Mouse (Mus musculus) left cerebral cortex, adult 11 months (tissue): ENCODE data around the gene Gm11568.
"Not testable (repeated sequence)": the region's sequence is repeated elsewhere in the genome, so short reads cannot be mapped to it uniquely, and the experiment has no call there.

Source experiments
- DNase-seq: peaks from one replicate; pipeline ENCODE4 v3.0.0; 2022; ENCODE audit warnings: low spot score

Gene Gm11568

DNA sequence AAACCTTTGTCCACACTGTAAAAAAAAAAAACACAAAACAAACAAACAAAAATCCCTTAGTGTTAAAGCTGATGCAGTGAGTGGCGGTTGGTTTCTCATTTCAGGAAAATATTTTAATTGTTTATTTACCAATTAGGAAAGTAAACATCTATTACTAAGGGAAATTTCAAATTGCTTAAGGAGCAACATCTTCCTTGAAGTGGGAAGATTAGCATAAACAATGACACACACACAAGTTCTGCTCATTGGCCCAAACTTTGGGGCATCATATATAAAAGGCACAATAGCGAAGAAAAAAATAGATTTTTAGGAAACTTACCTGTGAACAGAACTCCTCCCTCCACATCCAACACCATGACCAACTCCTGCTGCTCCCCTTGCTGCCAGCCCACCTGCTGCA, at the start of gene Gm11568:
TSS of gene Gm11568 (plus strand) at position 301 of the 400 bp plus-strand sequence.
- DNase-seq: no peak

- DNase-seq: not testable (repeated sequence)
Measured at GRCm38 (mm10) chr11:99809792-99810191, 47.9 kb upstream of the Gm11568 start, which contains the start of gene Krtap4-13. Gene Krtap4-13, minus strand, starts transcription at chr11:99809892.

DNA sequence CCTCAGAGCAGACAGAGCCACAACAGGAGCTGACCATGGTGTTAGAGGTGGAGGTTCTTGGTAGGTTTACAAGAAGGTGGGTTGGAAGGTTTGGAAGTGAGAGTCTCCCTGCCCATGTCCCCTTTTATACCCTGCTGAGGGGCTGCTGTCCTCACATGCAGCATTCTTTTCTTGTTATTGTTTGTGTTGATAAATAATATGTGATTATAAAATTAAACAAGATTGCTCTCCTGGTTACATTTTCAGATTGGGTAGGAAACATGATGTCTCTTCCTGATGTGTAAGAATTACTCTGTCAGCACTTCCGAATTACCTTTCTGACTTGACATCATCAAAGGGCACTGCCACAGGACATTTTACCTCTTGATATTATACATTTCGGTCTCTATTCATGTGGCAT, 42.2 kb upstream of the Gm11568 start, which contains the start of gene Gm11564:
TSS of gene Gm11564 (minus strand) at position 101 of the 400 bp plus-strand sequence.
- not testable (repeated sequence) for DNase-seq

DNA sequence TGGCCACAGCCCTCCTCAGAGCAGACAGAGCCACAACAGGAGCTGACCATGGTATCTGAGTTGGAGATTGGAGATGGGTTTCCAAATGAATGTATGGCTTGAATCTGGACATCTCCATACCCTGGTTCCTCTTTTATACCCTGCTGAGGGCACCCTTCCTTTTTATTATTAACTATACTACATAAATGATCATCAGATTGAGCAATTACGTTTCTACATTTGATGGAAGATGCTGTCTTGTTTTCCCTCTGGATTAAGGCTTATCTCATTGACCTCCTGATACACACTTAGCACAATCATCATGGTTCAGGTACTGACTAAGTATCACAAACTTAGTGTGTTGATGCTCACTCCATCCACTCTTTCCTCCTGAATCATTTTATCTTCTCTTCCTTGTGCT, 19.8 kb upstream of the Gm11568 start, which contains the start of gene 2300003K06Rik:
TSS of gene 2300003K06Rik (minus strand) at position 101 of the 400 bp plus-strand sequence.
- no peak for DNase-seq

DNA sequence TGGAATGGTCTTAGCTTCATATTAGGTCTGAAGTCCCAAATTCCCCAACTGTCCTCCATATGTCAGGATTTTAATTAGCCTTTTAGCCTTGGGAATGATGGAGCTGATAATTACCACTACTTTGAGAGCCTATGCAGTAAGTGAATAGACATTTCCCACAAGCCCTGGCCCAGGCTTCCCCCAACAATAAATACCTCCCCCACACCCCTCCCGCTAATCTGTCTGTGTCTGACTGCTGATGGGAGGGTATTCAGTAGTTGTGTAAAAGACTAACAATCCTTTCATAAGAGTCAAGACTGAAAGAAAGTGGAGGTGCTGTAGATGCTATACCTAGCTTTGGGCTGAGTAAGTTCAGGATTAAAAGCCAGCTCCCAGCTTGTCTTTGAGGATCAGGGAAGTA, 15.5 kb upstream of the Gm11568 start:
- DNase-seq: no peak

GRCm38 (mm10) chr11:99846746-99847145, 11.0 kb upstream of the Gm11568 start:
- no peak for DNase-seq

- no peak for DNase-seq
Measured at GRCm38 (mm10) chr11:99851508-99851907, 6.2 kb upstream of the Gm11568 start, which contains the start of gene Krtap4-16. Gene Krtap4-16, minus strand, starts transcription at chr11:99851608.

DNA sequence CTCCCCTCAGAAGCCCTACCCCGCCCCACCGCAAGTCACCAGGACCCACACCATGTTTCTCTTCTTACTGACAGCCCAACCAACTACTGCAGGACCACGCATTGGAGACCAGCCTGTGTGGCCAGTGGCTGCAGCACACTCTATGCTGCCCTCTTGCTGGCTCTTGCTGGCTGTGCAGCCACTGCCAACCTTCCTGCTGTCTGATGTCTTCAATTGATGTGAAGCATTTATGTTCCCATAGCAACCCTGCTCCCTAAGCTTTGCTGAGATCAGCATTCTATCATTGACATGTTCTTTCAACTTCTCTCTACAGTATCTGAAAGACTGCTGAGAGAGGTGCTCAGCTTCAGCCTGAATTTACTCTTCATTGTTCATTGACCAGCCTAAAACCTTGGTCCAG, 3.6 kb upstream of the Gm11568 start:
- DNase-seq: no peak

DNA sequence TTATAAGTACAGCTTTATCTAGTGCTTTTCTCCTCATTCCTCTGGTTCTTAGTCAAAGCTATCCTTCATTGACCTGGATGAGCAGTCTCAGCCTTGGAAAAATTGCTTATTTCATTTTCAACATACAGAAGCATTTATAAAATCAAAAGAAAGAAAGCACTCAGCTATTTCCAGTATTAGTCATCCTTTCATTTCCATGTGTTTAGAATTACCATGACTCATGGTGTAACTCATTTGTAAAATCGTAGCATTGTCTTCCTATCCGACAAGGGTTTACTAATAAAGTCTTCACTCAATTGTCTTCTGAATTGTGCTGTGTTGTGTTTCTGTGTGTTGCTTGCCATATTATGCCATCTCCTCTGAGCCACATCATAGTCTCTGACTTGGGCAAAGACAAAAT, 1.0 kb downstream of the Gm11568 start:
- DNase-seq: no peak

GRCm38 (mm10) chr11:99864176-99864575, 6.5 kb downstream of the Gm11568 start, which contains the start of gene Gm11559:
Gene Gm11559, plus strand, starts transcription at chr11:99864476.
- not testable (repeated sequence) for DNase-seq

DNA sequence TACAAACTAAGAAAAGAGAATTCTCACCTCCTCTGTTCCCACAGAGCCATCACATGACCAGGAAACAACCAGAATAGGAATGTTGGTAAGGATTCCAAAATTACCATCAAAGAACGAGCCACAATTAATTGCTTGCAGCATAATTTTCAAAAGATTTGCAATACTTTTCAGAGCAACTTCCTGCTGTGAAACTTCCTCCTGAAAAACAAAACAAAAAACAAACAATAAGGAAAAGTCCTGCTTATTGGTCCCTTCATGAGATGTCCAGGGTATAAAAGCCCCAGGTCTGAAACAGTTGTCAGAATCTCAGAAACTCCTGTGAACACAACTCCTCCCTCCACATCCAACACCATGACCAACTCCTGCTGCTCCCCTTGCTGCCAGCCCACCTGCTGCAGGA, 15.4 kb downstream of the Gm11568 start, which contains the start of gene Krtap9-1:
TSS of gene Krtap9-1 (plus strand) at position 301 of the 400 bp plus-strand sequence.
- not testable (repeated sequence) for DNase-seq

DNA sequence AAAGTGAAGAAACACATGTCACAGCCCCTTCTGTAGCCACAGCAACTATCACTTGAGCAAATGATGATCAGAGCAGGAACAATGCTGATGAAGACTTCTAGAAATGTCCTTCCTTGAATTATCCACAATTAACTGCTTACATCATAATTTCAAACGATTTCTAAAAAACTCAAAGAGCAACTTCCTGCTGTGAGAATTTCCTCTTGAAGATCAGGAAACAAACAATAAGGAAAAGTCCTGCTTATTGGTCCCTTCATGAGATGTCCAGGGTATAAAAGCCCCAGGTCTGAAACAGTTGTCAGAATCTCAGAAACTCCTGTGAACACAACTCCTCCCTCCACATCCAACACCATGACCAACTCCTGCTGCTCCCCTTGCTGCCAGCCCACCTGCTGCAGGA, 21.2 kb downstream of the Gm11568 start, which contains the start of gene Gm11567:
TSS of gene Gm11567 (plus strand) at position 301 of the 400 bp plus-strand sequence.
- not testable (repeated sequence) for DNase-seq

DNA sequence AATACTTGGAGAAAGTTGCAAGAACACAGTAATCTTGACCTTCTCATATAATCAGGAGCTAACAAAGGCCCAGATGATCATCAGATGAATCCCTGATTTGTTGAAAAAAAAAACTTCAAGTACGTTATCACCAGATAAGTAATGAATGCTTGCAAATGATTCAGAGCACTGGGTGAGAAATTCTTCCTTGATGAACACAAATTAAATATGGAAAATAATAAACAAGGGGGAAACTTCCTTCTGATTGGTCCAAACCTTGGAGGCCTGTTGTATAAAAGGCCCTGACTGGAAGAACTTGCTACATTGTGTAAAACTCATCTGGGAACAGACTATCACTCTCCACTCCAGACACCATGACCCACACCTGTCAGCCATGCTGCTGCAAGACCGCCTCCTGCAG, 49.9 kb downstream of the Gm11568 start, which contains the start of gene Krtap31-1:
TSS of gene Krtap31-1 (plus strand) at position 301 of the 400 bp plus-strand sequence.
- no peak for DNase-seq
